Mouse (Mus musculus): ENCODE data around the gene Slc9b1. TPM values are rescaled to one million over a fixed set of nuclear protein-coding genes. Genes with fewer than 3 reads are reported as not detected.
A peak's percentile ranks its signal among the peaks of the same experiment; 100 is the strongest.

Slc9b1 gene
- polyA plus RNA-seq, 1 experiment, result not detected

- no peak for TF ChIP-seq SRF (IDR thresholded peaks at IDR 0.05; ENCODE audit: control insufficient read depth, insufficient read length, low read depth)
- no peak for TF ChIP-seq POLR2A (IDR thresholded peaks at IDR 0.05; ENCODE audit: insufficient read length, low read depth)
- TF ChIP-seq CEBPB (IDR thresholded peaks at IDR 0.05; ENCODE audit: insufficient read depth, poor library complexity, severe bottlenecking), result no peak
- no peak for TF ChIP-seq REST (IDR thresholded peaks at IDR 0.05; ENCODE audit: insufficient read depth, insufficient read length)
- no peak for TF ChIP-seq POLR2AphosphoS2 (IDR thresholded peaks at IDR 0.05; ENCODE audit: insufficient read length, low read depth)
- TF ChIP-seq TCF12 (IDR thresholded peaks at IDR 0.05; ENCODE audit: insufficient read depth, poor library complexity, severe bottlenecking), result no peak
- TF ChIP-seq MAX (IDR thresholded peaks at IDR 0.05; ENCODE audit: low read depth), result no peak
- TF ChIP-seq E2F4 (IDR thresholded peaks at IDR 0.05; ENCODE audit: insufficient read depth), result no peak
- no peak for TF ChIP-seq MYOG (IDR thresholded peaks at IDR 0.05; ENCODE audit: control insufficient read depth in 1 of 3, insufficient read depth in 1 of 3, insufficient read length in 2 of 3, low read depth in 2 of 3)
- TF ChIP-seq MYOD1 (IDR thresholded peaks at IDR 0.05; ENCODE audit: control insufficient read depth in 1 of 3, insufficient read length in 2 of 3, low read depth in 2 of 3), result no peak
- TF ChIP-seq USF1 (IDR thresholded peaks at IDR 0.05; ENCODE audit: low read depth), result no peak
- TF ChIP-seq TCF3 (IDR thresholded peaks at IDR 0.05; ENCODE audit: insufficient read length, low read depth), result no peak
- Histone ChIP-seq H3K36me3 (ENCODE audit: control insufficient read depth, insufficient read depth) (peaks cover 31% of the 10 kb centered on the region), H3ac (ENCODE audit: control insufficient read depth, insufficient read length) (peak overlapping the region; percentile 94), H3K4me3 (peak overlapping the region; percentile 98), H3K27me3 (ENCODE audit: control insufficient read depth, insufficient read depth, insufficient read length) (no peaks in the 10 kb centered on the region), H3K4me2 (ENCODE audit: low read depth) (peak overlapping the region; percentile 70), H3K79me2 (ENCODE audit: control insufficient read depth, insufficient read depth) (peaks cover 53% of the 10 kb centered on the region)
Observed at GRCm38 (mm10) chr3:135439651-135440050, 91.8 kb downstream of the Slc9b1 start.

GRCm38 (mm10) chr3:135440221-135440620 is 92.4 kb downstream of the Slc9b1 start:
- H3K27me3 ChIP-seq (ENCODE audit: control insufficient read depth, insufficient read depth, insufficient read length), result no peaks in the 10 kb centered on the region
- peak overlapping the region; percentile 94 for H3ac ChIP-seq (ENCODE audit: control insufficient read depth, insufficient read length)
- H3K4me3 ChIP-seq, result peak overlapping the region; percentile 98
- peaks cover 37% of the 10 kb centered on the region for H3K36me3 ChIP-seq (ENCODE audit: control insufficient read depth, insufficient read depth)
- H3K79me2 ChIP-seq (ENCODE audit: control insufficient read depth, insufficient read depth), result peaks cover 59% of the 10 kb centered on the region
- TF ChIP-seq CEBPB (IDR thresholded peaks at IDR 0.05; ENCODE audit: insufficient read depth, poor library complexity, severe bottlenecking) (0 out of 2 replicates have a peak, but pooled peaks have one; percentile 9), MAX (IDR thresholded peaks at IDR 0.05; ENCODE audit: low read depth) (no peak), TCF3 (IDR thresholded peaks at IDR 0.05; ENCODE audit: insufficient read length, low read depth) (no peak), TCF12 (IDR thresholded peaks at IDR 0.05; ENCODE audit: insufficient read depth, poor library complexity, severe bottlenecking) (no peak), USF1 (IDR thresholded peaks at IDR 0.05; ENCODE audit: low read depth) (no peak), MYOG (IDR thresholded peaks at IDR 0.05; ENCODE audit: control insufficient read depth in 1 of 3, insufficient read depth in 1 of 3, insufficient read length in 2 of 3, low read depth in 2 of 3) (no peak), SRF (IDR thresholded peaks at IDR 0.05; ENCODE audit: control insufficient read depth, insufficient read length, low read depth) (no peak), POLR2AphosphoS2 (IDR thresholded peaks at IDR 0.05; ENCODE audit: insufficient read length, low read depth) (peak; percentile 79), POLR2A (IDR thresholded peaks at IDR 0.05; ENCODE audit: insufficient read length, low read depth) (peak; percentile 61), MYOD1 (IDR thresholded peaks at IDR 0.05; ENCODE audit: control insufficient read depth in 1 of 3, insufficient read length in 2 of 3, low read depth in 2 of 3) (no peak), REST (IDR thresholded peaks at IDR 0.05; ENCODE audit: insufficient read depth, insufficient read length) (no peak), E2F4 (IDR thresholded peaks at IDR 0.05; ENCODE audit: insufficient read depth) (no peak)
- peak overlapping the region; percentile 70 for H3K4me2 ChIP-seq (ENCODE audit: low read depth)

GRCm38 (mm10) chr3:135440621-135441020 is 92.8 kb downstream of the Slc9b1 start:
- H3K36me3 ChIP-seq (ENCODE audit: control insufficient read depth, insufficient read depth), result peaks cover 40% of the 10 kb centered on the region
- TF ChIP-seq CEBPB (IDR thresholded peaks at IDR 0.05; ENCODE audit: insufficient read depth, poor library complexity, severe bottlenecking) (0 out of 2 replicates have a peak, but pooled peaks have one; percentile 22), TCF12 (IDR thresholded peaks at IDR 0.05; ENCODE audit: insufficient read depth, poor library complexity, severe bottlenecking) (no peak)
- no peaks in the 10 kb centered on the region for H3K27me3 ChIP-seq (ENCODE audit: control insufficient read depth, insufficient read depth, insufficient read length)
- no peak overlapping the region for H3ac ChIP-seq (ENCODE audit: control insufficient read depth, insufficient read length)
- H3K4me3 ChIP-seq, result peak overlapping the region; percentile 98
- peaks cover 63% of the 10 kb centered on the region for H3K79me2 ChIP-seq (ENCODE audit: control insufficient read depth, insufficient read depth)
- H3K4me2 ChIP-seq (ENCODE audit: low read depth), result peak overlapping the region; percentile 70

GRCm38 (mm10) chr3:135444930-135445329 is 97.1 kb downstream of the Slc9b1 start:
- peaks cover 100% of the 10 kb centered on the region for H3K79me2 ChIP-seq (ENCODE audit: control insufficient read depth, insufficient read depth)
- no peak for TF ChIP-seq MAX (IDR thresholded peaks at IDR 0.05; ENCODE audit: low read depth)
- H3ac ChIP-seq (ENCODE audit: control insufficient read depth, insufficient read length), result no peak overlapping the region
- H3K36me3 ChIP-seq (ENCODE audit: control insufficient read depth, insufficient read depth), result peaks cover 65% of the 10 kb centered on the region
- H3K4me3 ChIP-seq, result no peak overlapping the region
- peak overlapping the region; percentile 8 for H3K4me2 ChIP-seq (ENCODE audit: low read depth)
- H3K27me3 ChIP-seq (ENCODE audit: control insufficient read depth, insufficient read depth, insufficient read length), result no peaks in the 10 kb centered on the region

Other genes starting within 250 kb of the Slc9b1 start
- gene Cenpe, start 135.5 kb upstream of the Slc9b1 start, polyA plus RNA-seq (2012; fragmentation: generic; extraction: Trizol), result 3.3 TPM
- gene Bdh2, start 66.8 kb upstream of the Slc9b1 start, polyA plus RNA-seq (2012; fragmentation: generic; extraction: Trizol), result 3.9 TPM
- 0.29 TPM for gene Slc9b2, start 40.3 kb upstream of the Slc9b1 start, polyA plus RNA-seq (2012; fragmentation: generic; extraction: Trizol)
- gene Cisd2, start 75.9 kb downstream of the Slc9b1 start, polyA plus RNA-seq (2012; fragmentation: generic; extraction: Trizol), result 10.8 TPM
- gene Ube2d3, start 90.1 kb downstream of the Slc9b1 start, polyA plus RNA-seq (2012; fragmentation: generic; extraction: Trizol), result 237 TPM
- 4.8 TPM for gene Manba, start 137.6 kb downstream of the Slc9b1 start, polyA plus RNA-seq (2012; fragmentation: generic; extraction: Trizol)

Data from myocyte (in vitro differentiated cells).